Mouse (Mus musculus) lung, adult 2 months (tissue): ENCODE measurements at regions not wholly inside any gene's neighbourhood (a gene's known extent, or its start where the extent isn't known, plus 50 kb on each side); places are given as distances from the start of the nearest gene placed in this dataset.

ENCODE experiments used
- CTCF ChIP-seq: fragments of 200-500 bp; IDR thresholded peaks from 2 replicates; pipeline ENCODE4 v1.5.1; 2011; ENCODE audit warnings: mild to moderate bottlenecking, low read length, control low read depth; ENCODE audit not compliant: insufficient read depth
- POLR2A ChIP-seq: fragments of 200-500 bp; IDR thresholded peaks from 2 replicates; pipeline ENCODE4 v1.6.1; 2011; ENCODE audit warnings: low read depth, mild to moderate bottlenecking, control low read depth, low read length, borderline replicate concordance; ENCODE audit errors: extremely low read depth

GRCm38 (mm10) chr14:79898240-79898639 is 85.6 kb upstream of the Olfm4 start:
- TF ChIP-seq CTCF = no peak
- TF ChIP-seq POLR2A = no peak
